Mouse (Mus musculus) layer of hippocampus, adult 9-10 months (tissue): ENCODE measurements around the gene Tas2r139.
"Not testable (repeated sequence)": the region's sequence is repeated elsewhere in the genome, so short reads cannot be mapped to it uniquely, and the experiment has no call there.

ENCODE experiments used
- DNase-seq: peaks from one replicate; pipeline ENCODE4 v3.0.0; 2022; ENCODE audit warnings: low spot score

Tas2r139 gene

DNA sequence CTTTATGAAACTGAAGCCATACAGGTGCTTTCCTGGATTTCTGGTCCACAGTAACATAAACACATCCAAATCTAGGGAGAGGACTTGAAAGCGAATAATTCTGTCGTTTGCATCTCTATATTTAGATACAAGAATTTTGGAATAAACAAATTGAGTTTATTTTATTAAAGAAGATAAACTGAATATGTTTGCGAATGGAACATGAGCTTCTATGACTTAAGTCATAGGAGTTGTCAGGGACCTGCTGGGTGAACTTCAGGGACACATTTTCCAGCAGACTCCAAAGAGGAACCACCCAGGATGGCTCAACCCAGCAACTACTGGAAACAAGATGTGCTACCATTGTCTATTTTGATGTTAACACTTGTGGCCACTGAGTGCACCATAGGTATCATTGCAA is at the start of gene Tas2r139:
Tas2r139 (plus strand) TSS at position 301 of the 400 bp plus-strand sequence.
- no peak for DNase-seq

- DNase-seq: not testable (repeated sequence)
These were observed 10.4 kb downstream of the Tas2r139 start for GRCm38 (mm10) chr6:42151115-42151514.

DNA sequence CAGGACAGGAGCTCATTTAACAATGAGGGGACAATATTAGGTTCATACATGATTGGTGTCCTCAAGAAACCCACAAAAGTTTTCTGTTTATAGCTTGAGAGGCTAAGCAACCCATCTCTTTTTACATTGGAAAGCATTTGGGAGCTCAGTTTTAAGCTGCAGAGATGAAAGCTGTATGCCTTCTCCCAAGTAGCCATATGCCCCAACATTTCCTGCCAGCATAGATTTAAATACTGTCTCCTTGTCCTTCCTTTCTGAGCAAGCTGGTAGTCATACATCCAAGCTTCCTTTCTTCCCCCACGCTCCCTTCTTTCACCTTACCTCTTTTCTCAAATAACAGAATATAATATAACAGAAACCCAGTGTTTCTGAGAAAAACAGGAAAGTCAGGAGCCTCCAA is 41.7 kb downstream of the Tas2r139 start:
- DNase-seq: no peak

DNA sequence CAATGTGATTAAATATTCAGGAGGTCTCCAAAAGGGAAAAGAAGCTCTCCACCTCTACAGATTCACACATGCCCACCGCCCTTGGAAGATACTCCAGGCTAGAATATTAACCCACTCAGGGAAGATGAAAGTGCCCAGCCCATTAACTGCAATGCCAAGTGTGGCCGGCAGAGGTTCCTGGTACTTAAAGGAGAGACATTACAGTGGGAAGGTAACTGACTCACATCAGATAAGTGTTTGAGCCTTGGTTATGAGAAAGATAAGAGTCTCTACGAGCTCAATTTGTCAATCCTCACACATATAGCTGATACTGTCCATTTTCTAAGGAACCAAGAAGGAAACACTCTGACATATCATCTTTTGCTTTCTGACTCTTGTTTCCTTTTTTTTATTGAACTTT is 45.5 kb downstream of the Tas2r139 start:
- no peak for DNase-seq
